Mouse (Mus musculus) left cerebral cortex, postnatal 36 days (tissue): ENCODE results near the gene Pogz. TPM values are rescaled to one million over a fixed set of nuclear protein-coding genes. Genes with fewer than 3 reads are reported as not detected.
"Not testable (repeated sequence)": the region's sequence is repeated elsewhere in the genome, so short reads cannot be mapped to it uniquely, and the experiment has no call there.

ENCODE experiments used
- DNase-seq, 2 experiments: peaks; one replicate each; pipeline ENCODE4 v3.0.0; 2021 to 2022; ENCODE audit warnings: low spot score in 2 of 2, mixed read lengths in 1 of 2
- intact Hi-C: fragments of 180-260 bp; cut with DNase I; formaldehyde crosslinking; loops from one replicate; pipeline ENCODE4 v1.15.1; 2025
- total RNA-seq, 2 experiments: library from RNA; stranded (reverse); gene quantifications; 2 replicates each; pipeline ENCODE4 v1.2.3; 2021

The Pogz gene
- total RNA-seq, 2 experiments from 2014 or later = 48.9 to 69.1 TPM

DNA sequence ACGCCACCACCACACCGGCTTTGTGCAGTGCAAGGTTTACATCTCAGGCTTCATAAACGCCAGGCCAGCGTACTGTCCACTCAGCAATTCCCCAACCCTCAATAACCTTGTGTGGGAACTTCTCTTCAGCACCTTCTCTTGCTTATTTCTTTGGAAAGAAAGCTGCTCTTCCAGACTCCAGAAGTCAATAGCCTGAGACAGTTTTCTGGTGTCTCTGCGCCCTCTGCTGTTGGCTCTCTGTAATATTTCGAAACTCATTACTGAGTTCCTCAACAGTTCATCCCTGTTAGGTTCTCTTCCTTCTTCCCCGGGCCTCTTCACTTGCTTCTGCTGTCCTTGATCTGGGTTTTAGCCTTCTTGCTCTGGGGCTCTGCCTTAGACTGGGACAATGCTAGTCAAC lies 65.4 kb downstream of the Pogz start:
- peak in 1 of 2 experiments; percentile 55 for DNase-seq
- intact Hi-C loops = loop anchor here (10.0 kb wide), 2 partner anchors 88 to 288 kb away; no protein-coding TSS in a partner anchor

DNA sequence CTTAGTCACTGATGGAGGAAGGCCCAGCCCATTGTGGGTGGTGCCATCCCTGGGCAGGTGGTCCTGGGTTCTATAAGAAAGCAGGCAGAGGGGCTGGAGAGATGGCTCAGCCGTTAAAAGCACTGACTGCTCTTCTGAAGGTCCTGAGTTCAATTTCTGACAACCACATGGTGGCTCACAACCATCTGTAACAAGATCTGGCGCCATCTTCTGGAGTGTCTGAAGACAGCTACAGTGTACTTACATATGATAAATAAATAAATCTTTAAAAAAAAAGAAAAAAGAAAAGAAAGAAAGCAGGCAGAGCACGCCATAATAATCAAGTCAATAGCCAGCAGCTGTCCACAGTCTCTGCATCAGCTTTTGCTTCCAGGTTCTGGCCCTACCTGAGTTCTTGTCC lies 67.4 kb downstream of the Pogz start:
- DNase-seq = not testable (repeated sequence)
- intact Hi-C loops = loop anchor here (10.0 kb wide), 2 partner anchors 90 to 290 kb away; no protein-coding TSS in a partner anchor

DNA sequence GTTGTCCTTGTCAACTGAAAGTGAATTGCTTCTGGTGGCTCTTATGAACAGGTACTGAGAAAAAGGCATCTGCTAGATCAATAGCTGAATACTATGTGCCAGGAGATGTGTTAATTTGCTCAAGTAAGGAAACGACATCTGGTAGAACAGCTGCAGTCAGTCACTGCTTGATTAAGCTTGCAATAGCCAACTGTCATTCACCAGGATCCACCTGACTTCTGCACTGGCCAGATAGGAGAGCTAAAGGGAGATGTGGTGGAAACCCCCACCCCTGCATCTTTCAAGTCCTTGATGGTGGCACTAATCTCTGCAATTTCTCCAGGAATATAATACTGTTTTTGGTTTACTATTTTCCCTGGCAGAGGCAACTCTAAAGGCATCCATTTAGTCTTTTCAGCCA lies 69.1 kb downstream of the Pogz start:
- DNase-seq = no peak
- intact Hi-C loops = loop anchor here (10.0 kb wide), 2 partner anchors 92 to 292 kb away; no protein-coding TSS in a partner anchor

DNA sequence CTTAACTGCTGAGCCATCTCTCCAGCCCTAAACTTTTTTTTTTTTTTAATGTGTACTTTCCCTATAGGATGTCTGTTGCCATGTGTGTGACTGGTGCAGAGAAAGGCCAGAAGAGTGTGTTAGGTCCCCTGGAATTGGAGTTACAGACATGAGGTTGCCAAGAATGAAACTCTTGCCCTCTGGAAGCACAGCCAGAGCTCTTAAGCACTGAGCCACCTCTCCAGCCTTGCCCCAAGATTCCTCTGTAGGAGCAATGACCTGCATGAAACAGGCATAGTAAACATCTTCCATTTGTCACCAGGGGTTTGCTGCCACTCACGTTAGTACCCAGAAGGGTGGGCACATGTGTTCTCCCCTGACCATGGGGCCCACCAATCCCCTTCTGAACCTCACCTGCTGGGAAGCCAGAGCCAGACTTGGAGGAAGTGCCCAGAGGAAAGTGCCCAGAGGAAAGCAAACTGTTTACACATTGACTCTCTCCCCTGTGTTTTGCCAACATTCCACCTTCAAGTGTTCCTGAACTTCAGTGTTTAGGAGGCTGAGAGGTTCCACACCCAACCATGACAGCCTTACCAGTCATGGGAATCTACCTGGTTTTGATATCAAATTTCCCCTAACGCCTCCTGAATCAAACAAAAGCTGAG lies 73.8 kb downstream of the Pogz start:
- intact Hi-C loops = no loop called here
- no peak for DNase-seq

DNA sequence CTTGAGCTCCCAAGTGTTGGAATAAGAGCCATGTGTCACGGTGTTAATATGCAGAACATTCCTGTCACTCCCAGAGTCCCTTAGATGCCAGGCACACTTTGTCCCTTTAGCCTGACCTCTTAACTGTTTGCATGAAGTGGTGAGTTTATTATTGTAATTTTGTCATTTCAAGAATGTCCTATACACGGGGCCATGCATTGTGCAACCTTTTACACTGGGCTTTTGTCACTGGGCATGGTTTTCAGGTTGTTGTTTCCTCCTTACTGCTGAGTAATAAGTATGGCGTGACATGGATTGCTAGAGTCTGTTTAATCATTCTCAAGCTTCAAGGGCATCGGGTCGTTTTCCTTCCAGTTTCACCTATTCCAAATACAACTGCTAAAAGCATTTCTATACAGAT lies 76.4 kb downstream of the Pogz start:
- intact Hi-C loops = no loop called here
- no peak for DNase-seq

DNA sequence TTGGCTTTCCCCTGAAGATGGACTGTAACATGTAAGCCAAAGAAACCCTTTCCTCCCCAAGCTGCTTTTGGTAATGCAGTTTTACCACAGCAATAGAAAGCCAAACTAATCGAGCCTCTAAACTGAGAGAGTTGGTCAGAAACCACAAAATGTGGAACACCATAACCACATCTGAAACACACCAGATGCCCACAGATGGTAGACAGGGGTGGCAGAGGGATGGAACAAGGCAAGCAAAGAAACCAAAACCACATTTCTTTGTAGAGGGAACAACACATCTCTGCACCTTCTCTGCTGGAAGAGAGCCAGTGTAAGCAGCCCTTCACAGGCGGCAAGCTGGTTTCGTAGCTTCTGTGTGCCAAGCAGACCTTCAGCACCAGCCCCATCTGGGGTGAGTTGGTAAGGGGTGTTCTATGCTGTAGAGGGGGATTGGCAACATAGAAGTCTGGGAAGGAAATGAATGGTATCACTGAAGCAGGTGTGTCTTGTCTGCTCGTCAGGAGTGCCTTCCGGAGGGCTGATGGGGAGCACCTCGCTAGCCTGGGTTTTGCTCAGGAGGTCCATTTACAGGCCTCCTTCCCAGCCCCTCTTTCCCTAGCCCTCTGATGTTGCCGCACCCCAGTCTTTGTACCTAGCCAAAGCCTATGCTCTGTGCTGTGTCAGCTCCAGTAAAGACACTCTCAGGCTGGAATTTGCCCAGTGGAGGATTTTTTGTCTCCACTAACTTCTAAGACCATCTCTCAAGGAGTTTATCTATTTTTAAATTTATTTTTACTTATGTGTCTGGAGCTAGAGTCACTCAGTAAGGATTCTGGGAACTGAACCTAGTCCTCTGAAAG lies 78.8 kb downstream of the Pogz start:
- DNase-seq = no peak
- intact Hi-C loops = no loop called here

DNA sequence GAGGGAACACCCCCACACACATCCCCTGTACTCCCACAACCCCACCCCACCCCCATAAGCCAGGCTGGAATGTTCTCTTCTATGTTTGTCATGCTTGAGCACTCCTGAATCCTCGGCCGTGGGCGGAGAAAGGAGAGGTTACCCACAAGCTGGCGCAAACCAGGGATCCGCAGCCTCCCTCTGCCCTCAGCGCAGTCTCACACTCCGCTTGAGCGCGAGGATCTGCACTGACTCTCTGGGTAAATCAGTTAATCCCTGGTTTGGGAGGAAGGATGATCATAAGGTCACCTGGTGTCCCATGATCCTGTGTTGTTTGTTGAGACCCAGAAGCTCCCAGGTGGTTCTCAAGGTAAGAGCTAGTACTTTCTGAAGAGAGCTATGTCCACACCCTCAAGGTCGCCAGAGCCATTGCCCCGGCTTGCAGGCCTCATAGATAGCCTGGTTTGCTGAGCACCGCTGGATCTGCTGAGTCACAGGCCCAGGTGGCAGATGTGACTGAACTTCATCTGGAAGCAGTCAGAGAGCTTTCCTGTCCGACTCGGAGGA lies 80.5 kb downstream of the Pogz start:
- intact Hi-C loops = no loop called here
- DNase-seq = no peak

DNA sequence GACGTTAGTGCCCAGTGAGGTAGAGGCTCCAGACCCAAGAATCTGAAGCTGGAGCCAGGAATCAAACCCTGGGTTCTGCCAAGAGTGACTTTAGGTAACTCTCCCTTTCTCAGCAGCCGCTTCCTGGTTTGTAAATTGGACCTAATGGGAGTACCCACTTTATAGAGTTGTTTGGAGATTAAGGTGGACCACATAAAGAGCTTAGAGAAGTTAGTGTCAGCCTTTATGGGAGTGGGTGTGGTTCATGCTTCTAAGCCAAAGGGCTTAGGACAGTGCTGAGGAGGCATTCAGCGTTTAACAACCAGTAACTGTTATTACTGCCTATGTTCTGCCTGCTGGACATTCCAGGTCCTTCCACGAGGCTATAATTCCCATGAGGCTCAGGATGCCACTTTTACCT lies 81.5 kb downstream of the Pogz start:
- intact Hi-C loops = no loop called here
- DNase-seq = no peak

DNA sequence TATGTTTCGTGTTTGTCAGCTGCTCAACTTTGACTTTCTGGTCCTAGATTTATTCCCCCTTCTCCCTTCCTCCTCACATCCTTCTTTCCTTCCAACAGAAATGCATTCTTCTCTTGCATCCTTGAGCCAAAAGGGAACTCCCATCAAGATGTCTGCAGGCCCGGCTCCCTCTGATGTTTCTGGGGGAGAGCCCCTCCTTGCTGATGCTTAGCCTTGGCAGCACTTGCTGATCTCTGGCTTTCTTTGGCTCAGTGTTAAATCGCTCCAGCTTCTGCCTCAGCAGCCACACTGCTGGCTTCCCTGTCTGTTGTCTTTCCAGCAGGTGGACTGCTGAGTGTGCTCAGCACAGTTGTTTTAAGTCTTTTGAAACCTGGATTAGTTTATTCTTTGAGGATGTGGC lies 83.7 kb downstream of the Pogz start:
- DNase-seq = no peak
- intact Hi-C loops = no loop called here

DNA sequence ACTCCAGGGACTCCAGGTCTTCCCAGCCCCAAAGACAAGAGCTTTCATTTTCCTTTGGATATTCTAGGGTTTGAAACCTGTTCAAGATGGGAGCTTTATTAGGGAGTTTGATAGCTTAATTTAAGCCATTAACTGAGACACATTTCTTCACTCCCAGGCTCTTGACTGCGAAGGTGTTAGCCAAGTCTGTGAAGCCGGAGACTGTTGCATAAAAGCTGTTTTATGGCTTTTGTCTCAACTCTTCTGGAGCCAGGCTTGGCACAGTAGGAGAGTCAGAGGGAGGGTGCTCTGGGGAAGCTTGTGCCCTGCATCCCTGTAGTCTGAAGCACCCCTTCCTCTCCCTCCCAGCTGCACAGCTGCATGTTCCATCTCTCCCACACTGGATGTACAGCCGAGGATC lies 85.0 kb downstream of the Pogz start:
- intact Hi-C loops = no loop called here
- no peak for DNase-seq

DNA sequence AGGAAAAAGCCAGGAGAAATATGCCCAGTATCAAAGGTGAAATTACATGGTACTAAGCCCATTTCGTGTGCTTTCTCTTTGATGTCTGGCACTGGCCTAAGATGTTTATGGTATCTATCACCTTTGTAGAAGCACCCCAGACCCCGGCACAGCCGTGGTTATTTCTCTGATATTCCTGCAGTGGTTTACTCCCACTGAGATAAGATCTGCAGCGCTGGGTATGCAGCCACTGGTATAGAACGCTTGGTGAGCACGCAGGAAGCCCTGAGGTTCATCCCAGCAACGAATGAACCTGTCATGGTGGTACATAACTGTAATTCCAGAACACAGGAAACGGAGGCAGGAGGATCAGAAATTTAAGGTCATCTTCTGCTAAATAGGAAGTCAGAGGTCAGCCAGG lies 87.3 kb downstream of the Pogz start:
- no peak for DNase-seq
- intact Hi-C loops = no loop called here

DNA sequence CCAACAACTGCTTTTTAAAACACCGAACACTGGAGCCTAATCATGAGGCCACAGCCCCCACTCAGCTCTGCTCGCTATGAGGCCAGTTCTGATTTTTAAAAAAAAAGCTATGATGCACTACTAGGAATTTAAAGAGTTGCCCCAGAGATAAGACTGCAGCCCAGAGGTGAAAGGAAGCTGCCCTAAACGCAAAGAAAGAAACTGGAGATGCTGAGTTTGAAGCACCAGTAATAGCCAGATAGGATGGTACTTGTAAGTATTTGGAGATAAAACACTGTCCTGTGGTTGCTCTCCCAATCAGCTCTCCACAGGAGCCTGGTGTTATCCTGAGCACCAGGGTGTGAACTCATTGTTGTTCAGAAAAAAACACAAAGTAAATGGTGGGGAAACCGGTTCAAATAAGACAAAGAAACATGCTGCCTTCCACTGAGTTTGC lies 89.0 kb downstream of the Pogz start:
- DNase-seq, intact Hi-C loops: not testable (repeated sequence)

DNA sequence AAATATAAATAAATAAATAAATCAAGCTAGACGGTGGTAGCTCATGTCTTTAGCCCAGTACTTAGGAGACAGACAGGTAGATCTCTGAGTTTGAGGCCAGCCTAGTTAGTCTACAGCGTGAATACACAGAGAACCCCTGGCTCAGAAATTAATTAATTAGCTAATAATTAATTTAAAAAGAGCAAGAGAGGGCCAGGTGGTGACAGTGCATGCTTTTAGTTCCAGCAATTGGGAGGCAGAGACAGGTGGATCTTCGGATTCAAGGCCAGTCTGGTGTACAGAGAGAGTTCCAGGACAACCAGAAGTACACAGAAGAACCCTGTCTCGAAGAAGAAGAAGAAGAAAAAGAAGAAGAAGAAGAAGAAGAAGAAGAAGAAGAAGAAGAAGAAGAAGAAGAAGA lies 91.6 kb downstream of the Pogz start:
- intact Hi-C loops, DNase-seq: not testable (repeated sequence)

DNA sequence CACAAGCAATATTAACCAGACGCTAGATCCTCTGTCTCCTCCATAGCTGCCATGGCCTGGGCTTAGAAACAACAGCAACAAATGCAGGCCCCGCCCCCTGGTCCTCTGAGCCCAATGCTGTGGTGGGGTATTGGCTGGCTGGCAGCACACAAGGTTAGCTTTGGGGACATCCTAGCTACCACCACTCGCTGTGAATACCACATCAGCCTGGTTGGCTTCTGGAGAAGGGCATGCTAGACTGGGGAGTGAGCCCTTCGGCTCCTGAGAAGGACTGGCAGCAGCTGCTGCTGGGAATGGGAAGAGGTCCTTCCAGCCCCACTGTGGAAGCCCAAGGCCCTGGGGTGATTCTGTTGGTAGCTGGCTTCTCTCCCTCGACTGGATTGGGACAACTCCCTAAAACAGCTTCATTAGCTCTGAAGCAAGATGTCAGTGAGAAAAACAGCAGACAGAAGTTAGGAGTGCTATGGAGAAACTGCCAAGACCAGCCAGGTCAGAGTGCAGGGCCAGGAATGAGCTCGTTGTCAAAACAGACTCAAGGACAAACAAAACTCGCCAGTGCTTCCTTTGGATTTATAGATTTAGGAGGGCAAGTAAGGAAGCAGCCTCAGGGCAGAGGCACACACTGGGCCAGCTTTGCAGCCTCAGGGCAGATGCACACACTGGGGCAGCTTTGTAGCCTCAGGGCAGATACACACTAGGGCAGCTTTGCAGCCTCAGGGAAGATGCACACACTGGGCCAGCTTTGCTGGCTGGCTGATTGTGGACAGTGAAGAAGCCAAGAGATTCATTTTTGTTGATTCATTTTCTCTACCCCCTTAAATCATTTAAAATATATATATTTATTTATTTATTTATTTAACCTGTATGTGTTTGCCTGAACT lies 93.3 kb downstream of the Pogz start:
- intact Hi-C loops, DNase-seq: not testable (repeated sequence)

DNA sequence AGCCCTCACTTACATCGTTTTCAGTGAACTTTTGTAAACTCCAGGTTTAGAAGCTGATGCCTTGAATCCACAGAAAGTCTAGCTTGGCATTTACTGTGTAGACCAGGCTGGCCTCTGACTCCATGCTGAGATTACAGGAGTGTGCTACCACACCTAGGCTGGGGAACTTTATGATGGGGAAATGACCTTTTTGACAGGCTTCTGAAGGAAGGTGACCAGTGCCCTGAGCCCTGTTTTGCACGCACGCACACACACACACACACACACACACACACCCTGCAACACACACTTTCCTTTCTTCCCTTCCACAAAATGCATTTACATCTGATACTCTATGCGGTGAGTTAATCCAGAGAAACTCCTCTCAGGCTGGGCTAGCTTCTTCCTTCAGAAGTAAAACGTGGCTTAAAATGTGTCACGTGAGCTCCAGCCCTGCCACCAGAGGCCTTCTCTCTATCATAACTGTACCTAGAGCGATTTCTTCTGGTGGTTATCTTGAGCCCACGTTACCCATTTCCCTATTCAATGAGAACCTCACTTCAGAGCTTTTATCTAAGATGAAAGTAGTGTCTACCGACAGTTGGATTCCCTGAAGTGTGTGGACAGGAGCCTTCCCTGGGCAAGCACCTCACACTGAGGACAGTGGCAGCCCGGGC lies 94.2 kb downstream of the Pogz start:
- intact Hi-C loops, DNase-seq: not testable (repeated sequence)
